Comparison of ENCODE assay signal across 7 mouse cellular contexts in the genomic region with DNA sequence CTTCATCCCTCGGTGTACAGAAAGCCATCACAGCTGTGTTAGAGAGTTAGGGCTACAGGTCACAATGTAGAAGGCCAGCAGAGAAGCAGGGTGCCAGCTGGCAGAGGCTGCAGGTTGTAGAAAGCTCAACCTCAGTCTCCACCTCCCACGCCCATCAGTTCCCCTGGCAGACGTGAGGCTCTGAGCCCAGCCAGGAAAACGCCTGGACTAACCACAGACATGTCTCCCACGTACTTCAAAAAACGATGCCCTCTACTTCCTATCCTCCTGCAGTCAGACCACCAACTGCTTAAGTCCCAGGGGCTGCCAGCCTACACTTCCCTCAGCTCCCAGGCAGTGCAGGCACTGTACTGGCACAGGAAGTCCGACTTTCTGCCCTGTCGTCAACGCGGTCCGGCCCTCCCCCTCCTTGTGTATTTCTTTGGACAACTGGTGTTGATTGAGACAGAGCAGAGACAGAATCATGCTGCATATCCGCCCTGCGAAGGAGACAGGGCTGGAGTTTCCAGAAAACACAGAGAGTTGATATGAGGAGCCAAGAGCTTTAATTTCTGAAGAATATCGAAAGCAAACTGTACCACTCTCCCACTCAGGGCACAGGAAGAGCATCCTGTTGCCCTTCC. TPM values are rescaled to one million over a fixed set of nuclear protein-coding genes. Genes with fewer than 3 reads are reported as not detected.
A peak's percentile ranks its signal among the peaks of the same experiment; 100 is the strongest.
DNase-seq lines count a peak whose midpoint lies in the region; ATAC-seq lines count a peak whose summit lies in the region.

No protein-coding gene starts in this region.

- no peaks in the 10 kb centered on the region for H3K27me3 ChIP-seq in hindbrain, embryonic 10.5 days (ENCODE audit: insufficient read depth, poor library complexity, severe bottlenecking)

- H3K4me3 ChIP-seq in hindbrain, embryonic 10.5 days, result no peak overlapping the region

- H3K9me3 ChIP-seq in hindbrain, embryonic 10.5 days, result no peaks in the 10 kb centered on the region

- DNase-seq in MN1 (ENCODE audit: low spot score), result peak; percentile 72
- peak; percentile 91 for DNase-seq in adrenal gland, adult 2 months
- DNase-seq in gastrocnemius, adult 8-10 months (ENCODE audit: low spot score in 2 of 2), result peak; percentile 77 to 90
- peak; percentile 89 for DNase-seq in lung, postnatal 36 days
- no peak for DNase-seq in hindbrain, embryonic 10.5 days (ENCODE audit: low spot score)
- DNase-seq in right cerebral cortex, postnatal 36 days (ENCODE audit: low spot score in 2 of 2), result no peak

- H3K27ac ChIP-seq in hindbrain, embryonic 10.5 days, result no peak overlapping the region

- 90% methylated on average over 14 of the region's 14 CpGs for WGBS in hindbrain, embryonic 10.5 days

- ATAC-seq in inflammation-experienced regulatory T-cells, adult 6 months, result peak; percentile 55

- H3K4me1 ChIP-seq in hindbrain, embryonic 10.5 days (replicated peaks), result no peaks in the 10 kb centered on the region; the same call in 1 of the 2 replicates

- H3K36me3 ChIP-seq in hindbrain, embryonic 10.5 days, result peaks cover 100% of the 10 kb centered on the region

RNA-seq across cellular contexts. Expression of a gene that starts 13.1 kb away (rescaled TPM):
- total RNA-seq in adrenal gland, adult 2 months (2021), result 1 to 10 TPM; 1.3 to 1.7 TPM
- polyA plus RNA-seq in adrenal gland, adult 2 months (2012; rRNA removed), result 0.36 TPM in 1 of 2 replicates, not detected in the other
- 100 to 1,000 TPM; 451 to 634 (median 529) TPM for total RNA-seq in gastrocnemius, adult 8-10 months (2022)
- not detected for polyA plus RNA-seq in inflammation-experienced regulatory T-cells, adult 6 months (2017; shearing (Covaris generic))
- 1.5 and 4.3 TPM in 2 replicates for polyA plus RNA-seq in hindbrain, embryonic 10.5 days (2016; fragmentation: Nextera tagmentation; extraction: Ambion mirVana)

RNA-seq across cellular contexts. Expression of a gene that starts 21.7 kb away (rescaled TPM):
- 100 to 1,000 TPM; 249 to 309 TPM for total RNA-seq in adrenal gland, adult 2 months (2021)
- polyA plus RNA-seq in adrenal gland, adult 2 months (2012; rRNA removed), result 412 and 462 TPM in 2 replicates
- 10 to 100 TPM; 49.1 to 60.3 (median 53.8) TPM for total RNA-seq in gastrocnemius, adult 8-10 months (2022)
- 100 to 1,000 TPM in 2 of 3 experiments, 10 to 100 TPM in 1; 77.1 to 218 (median 164) TPM for polyA plus RNA-seq in inflammation-experienced regulatory T-cells, adult 6 months (2017; shearing (Covaris generic))
- 432 and 459 TPM in 2 replicates for polyA plus RNA-seq in hindbrain, embryonic 10.5 days (2016; fragmentation: Nextera tagmentation; extraction: Ambion mirVana)

RNA-seq across cellular contexts. Expression of a gene that starts 22.7 kb away (rescaled TPM):
- 10 to 100 TPM in 1 of 2 experiments, 1 to 10 TPM in 1; 5.2 to 11.2 TPM for total RNA-seq in adrenal gland, adult 2 months (2021)
- polyA plus RNA-seq in adrenal gland, adult 2 months (2012; rRNA removed), result 8.7 and 10.9 TPM in 2 replicates
- total RNA-seq in gastrocnemius, adult 8-10 months (2022), result 1 to 10 TPM; 3.8 to 4.9 (median 4.5) TPM
- polyA plus RNA-seq in inflammation-experienced regulatory T-cells, adult 6 months (2017; shearing (Covaris generic)), result not detected
- 0.78 and 0.91 TPM in 2 replicates for polyA plus RNA-seq in hindbrain, embryonic 10.5 days (2016; fragmentation: Nextera tagmentation; extraction: Ambion mirVana)

RNA-seq across cellular contexts. Expression of a gene that starts 26.6 kb away (rescaled TPM):
- total RNA-seq in adrenal gland, adult 2 months (2021), result 10 to 100 TPM; 55.8 to 67.6 TPM
- polyA plus RNA-seq in adrenal gland, adult 2 months (2012; rRNA removed), result 80.5 and 82.1 TPM in 2 replicates
- 1 to 10 TPM; 5.0 to 9.9 (median 6.0) TPM for total RNA-seq in gastrocnemius, adult 8-10 months (2022)
- polyA plus RNA-seq in inflammation-experienced regulatory T-cells, adult 6 months (2017; shearing (Covaris generic)), result 1 to 10 TPM; 1.9 to 4.1 (median 2.8) TPM
- polyA plus RNA-seq in hindbrain, embryonic 10.5 days (2016; fragmentation: Nextera tagmentation; extraction: Ambion mirVana), result 23.0 and 25.7 TPM in 2 replicates

RNA-seq across cellular contexts. Expression of a gene that starts 56.1 kb away (rescaled TPM):
- 1 to 10 TPM; 6.1 to 7.3 TPM for total RNA-seq in adrenal gland, adult 2 months (2021)
- 4.6 and 4.8 TPM in 2 replicates for polyA plus RNA-seq in adrenal gland, adult 2 months (2012; rRNA removed)
- total RNA-seq in gastrocnemius, adult 8-10 months (2022), result 10 to 100 TPM; 11.2 to 11.7 (median 11.6) TPM
- polyA plus RNA-seq in inflammation-experienced regulatory T-cells, adult 6 months (2017; shearing (Covaris generic)), result 10 to 100 TPM; 11.8 to 13.2 (median 13.1) TPM
- 12.7 and 13.1 TPM in 2 replicates for polyA plus RNA-seq in hindbrain, embryonic 10.5 days (2016; fragmentation: Nextera tagmentation; extraction: Ambion mirVana)

Comparison
In these comparisons a context has a peak if more than half of its experiments do, and no peak if none do; other contexts are left out.
1. DNase-seq: peak in MN1 (single experiment), adrenal gland, adult 2 months (single experiment), gastrocnemius, adult 8-10 months (2 of 2) and lung, postnatal 36 days (single experiment); none in hindbrain, embryonic 10.5 days (single experiment) and right cerebral cortex, postnatal 36 days (0 of 2).